Mouse (Mus musculus) small intestine, adult 2 months (tissue): ENCODE data around the gene Rccd1. TPM values are rescaled to one million over a fixed set of nuclear protein-coding genes. Genes with fewer than 3 reads are reported as not detected.

ENCODE experiments used
- H3K27ac ChIP-seq: fragments of 200-500 bp; 2 replicates; pipeline ENCODE4 v1.5.1; 2012; ENCODE audit warnings: low read depth, low read length, control low read depth, inconsistent platforms; ENCODE audit not compliant: insufficient read depth
- H3K27me3 ChIP-seq: fragments of 200-500 bp; 2 replicates; pipeline ENCODE4 v1.6.1; 2012; ENCODE audit warnings: mild to moderate bottlenecking, moderate library complexity, low read length, inconsistent platforms; ENCODE audit not compliant: control insufficient read depth, insufficient read depth
- H3K36me3 ChIP-seq: fragments of 200-500 bp; 2 replicates; pipeline ENCODE4 v1.6.1; 2012; ENCODE audit warnings: mild to moderate bottlenecking, low read length, control low read depth, inconsistent platforms; ENCODE audit not compliant: control insufficient read depth, insufficient read depth
- H3K4me1 ChIP-seq: fragments of 200-500 bp; 2 replicates; pipeline ENCODE4 v1.6.1; 2012; ENCODE audit warnings: low read length, inconsistent platforms, mixed read lengths; ENCODE audit not compliant: control insufficient read depth, insufficient read depth, insufficient read length
- H3K4me3 ChIP-seq: fragments of 200-500 bp; 2 replicates; pipeline ENCODE4 v1.5.1; 2012; ENCODE audit warnings: low read depth, mild to moderate bottlenecking, control low read depth, inconsistent platforms, low read length, moderate library complexity
- CTCF ChIP-seq: fragments of 200-500 bp; IDR thresholded peaks from 2 replicates; pipeline ENCODE4 v1.5.1; 2012; ENCODE audit warnings: low read depth, mild to moderate bottlenecking, control low read depth, inconsistent platforms, low read length, moderate library complexity, mixed read lengths; ENCODE audit not compliant: insufficient replicate concordance, insufficient read length; ENCODE audit errors: extremely low read depth
- POLR2A ChIP-seq: fragments of 200-500 bp; IDR thresholded peaks from 2 replicates; pipeline ENCODE4 v1.6.1; 2012; ENCODE audit warnings: low read depth, mild to moderate bottlenecking, control low read depth, inconsistent platforms, low read length, moderate library complexity
- WGBS: fragments of 180-500 bp; shearing (Covaris S2); methylation state at CpG from one replicate; pipeline ENCODE4 v1.1.7; 2018; 5-methylcytosine and 5-hydroxymethylcytosine counted together
- polyA plus RNA-seq: library from polyadenylated mRNA; depleted of rRNA; stranded (reverse); fragments of >200 nt; gene quantifications from 2 replicates; pipeline ENCODE4 v1.2.3, GENCODE M21; 2012

The Rccd1 gene
- polyA plus RNA-seq, 1 experiment, result 3.3 TPM

- H3K36me3 ChIP-seq, result peaks cover 8% of the 10 kb centered on the region; the same call in 1 of the 2 replicates
- TF ChIP-seq CTCF (no peak), POLR2A (peak; percentile 77)
- H3K27ac ChIP-seq, result peak within 1 kb of the TSS; percentile 37
- peaks cover 2% of the 10 kb centered on the region; the same call in 1 of the 2 replicates for H3K4me1 ChIP-seq
- whole genome bisulfite sequencing, result under 1% methylated on average over 52 of the region's 52 CpGs
- no peaks in the 10 kb centered on the region for H3K27me3 ChIP-seq
- H3K4me3 ChIP-seq, result peak within 1 kb of the TSS; percentile 81
Observed at GRCm38 (mm10) chr7:80294062-80294763, 30.0 kb downstream of the Rccd1 start, which contains the start of gene Prc1. Gene Prc1 (plus strand): TSS chr7:80294450.

GRCm38 (mm10) chr7:80287736-80288135, 36.5 kb downstream of the Rccd1 start:
- TF ChIP-seq CTCF (no peak), POLR2A (no peak)
- no peak overlapping the region for H3K27ac ChIP-seq
- 71% methylated on average over 10 of the region's 10 CpGs for WGBS
- peaks cover 9% of the 10 kb centered on the region; the same call in 1 of the 2 replicates for H3K4me1 ChIP-seq
- peaks cover 52% of the 10 kb centered on the region for H3K36me3 ChIP-seq
- H3K4me3 ChIP-seq, result no peak overlapping the region
- no peaks in the 10 kb centered on the region for H3K27me3 ChIP-seq

- Histone ChIP-seq H3K4me1 (peaks cover 9% of the 10 kb centered on the region; the same call in 1 of the 2 replicates), H3K27ac (no peak overlapping the region), H3K27me3 (no peaks in the 10 kb centered on the region), H3K4me3 (no peak overlapping the region), H3K36me3 (peaks cover 52% of the 10 kb centered on the region)
- WGBS, result 88% methylated on average over 6 of the region's 6 CpGs
- TF ChIP-seq CTCF, result no peak
- TF ChIP-seq POLR2A, result no peak
Observed at GRCm38 (mm10) chr7:80285725-80286124, 38.5 kb downstream of the Rccd1 start.

- WGBS, result 78% methylated on average over 5 of the region's 5 CpGs
- Histone ChIP-seq H3K4me3 (no peak overlapping the region), H3K27ac (peak overlapping the region; percentile 56), H3K36me3 (peaks cover 54% of the 10 kb centered on the region), H3K4me1 (peaks cover 9% of the 10 kb centered on the region; the same call in 1 of the 2 replicates), H3K27me3 (no peaks in the 10 kb centered on the region)
- no peak for TF ChIP-seq POLR2A
- no peak for TF ChIP-seq CTCF
Observed at GRCm38 (mm10) chr7:80284391-80284790, 39.9 kb downstream of the Rccd1 start.

- TF ChIP-seq CTCF, result no peak
- TF ChIP-seq POLR2A, result no peak
- Histone ChIP-seq H3K36me3 (peaks cover 60% of the 10 kb centered on the region), H3K4me1 (peaks cover 9% of the 10 kb centered on the region; the same call in 1 of the 2 replicates), H3K27me3 (no peaks in the 10 kb centered on the region), H3K4me3 (no peak overlapping the region), H3K27ac (peak overlapping the region; percentile 68)
- WGBS, result 59% methylated on average over 3 of the region's 3 CpGs
Observed at GRCm38 (mm10) chr7:80283226-80283918, 40.9 kb downstream of the Rccd1 start.

DNA sequence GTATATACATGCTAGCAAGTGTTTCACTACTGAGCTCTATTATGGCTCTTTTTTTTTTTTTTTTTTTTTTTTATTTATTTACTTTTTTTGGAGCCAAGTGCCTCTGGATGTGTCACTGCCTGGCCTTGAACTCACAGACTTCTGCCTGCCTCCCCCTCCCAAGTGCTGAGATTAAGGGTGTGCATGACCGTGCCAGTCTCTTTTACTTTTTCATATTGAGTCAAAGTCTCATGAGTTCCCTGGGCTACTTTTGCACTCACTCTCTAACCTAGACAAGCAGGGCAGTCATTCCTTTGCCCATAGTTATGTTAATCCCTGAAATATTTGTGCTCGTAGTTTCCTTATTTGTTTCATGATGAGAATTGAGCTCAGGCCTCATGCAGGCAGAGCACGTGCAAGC, 42.6 kb downstream of the Rccd1 start:
- Histone ChIP-seq H3K27ac (no peak overlapping the region), H3K36me3 (peaks cover 48% of the 10 kb centered on the region), H3K4me1 (peaks cover 9% of the 10 kb centered on the region; the same call in 1 of the 2 replicates), H3K4me3 (no peak overlapping the region), H3K27me3 (no peaks in the 10 kb centered on the region)
- 88% methylated on average over 3 of the region's 3 CpGs for WGBS
- no peak for TF ChIP-seq POLR2A
- no peak for TF ChIP-seq CTCF

- Histone ChIP-seq H3K4me1 (peaks cover 9% of the 10 kb centered on the region; the same call in 1 of the 2 replicates), H3K27ac (no peak overlapping the region), H3K36me3 (peaks cover 49% of the 10 kb centered on the region), H3K27me3 (no peaks in the 10 kb centered on the region), H3K4me3 (no peak overlapping the region)
- WGBS, result 95% methylated on average over 2 of the region's 2 CpGs
- TF ChIP-seq POLR2A, result no peak
- no peak for TF ChIP-seq CTCF
Observed at GRCm38 (mm10) chr7:80280998-80281397, 43.3 kb downstream of the Rccd1 start.

DNA sequence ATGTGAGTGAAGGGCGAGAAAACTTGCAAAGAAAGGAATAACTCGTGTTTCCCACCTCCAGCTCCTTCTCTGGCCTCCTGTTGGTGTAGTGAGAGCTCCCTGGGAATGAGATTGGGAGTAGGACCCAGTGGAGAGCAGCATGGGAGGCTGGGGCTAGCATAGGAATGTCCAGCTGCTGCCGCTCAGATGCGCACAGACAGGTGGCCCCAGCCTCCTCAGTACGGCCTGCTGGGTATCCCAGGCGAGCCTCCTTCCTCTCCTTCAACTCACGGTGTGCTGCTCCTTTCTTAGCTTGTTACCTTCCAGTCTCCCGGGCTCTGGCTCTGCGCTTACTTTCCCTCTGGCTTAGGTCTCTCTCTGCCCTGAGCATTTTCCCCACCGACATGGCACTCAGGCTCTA, 44.2 kb downstream of the Rccd1 start:
- Histone ChIP-seq H3K27me3 (no peaks in the 10 kb centered on the region), H3K4me3 (no peak overlapping the region), H3K4me1 (peaks cover 9% of the 10 kb centered on the region; the same call in 1 of the 2 replicates), H3K27ac (no peak overlapping the region), H3K36me3 (peaks cover 46% of the 10 kb centered on the region)
- 93% methylated on average over 10 of the region's 10 CpGs for WGBS
- no peak for TF ChIP-seq CTCF
- no peak for TF ChIP-seq POLR2A
